Mouse (Mus musculus) hindbrain, embryonic 13.5 days (tissue): ENCODE data around the gene Tas2r107. TPM values are rescaled to one million over a fixed set of nuclear protein-coding genes. Genes with fewer than 3 reads are reported as not detected.
"Not testable (repeated sequence)": the region's sequence is repeated elsewhere in the genome, so short reads cannot be mapped to it uniquely, and the experiment has no call there.

ENCODE experiments used
- ATAC-seq: fragments of 200-750 bp; cut with Nextera tagmentation; 2 replicates; pipeline ENCODE4 v1.8.0; 2017; ENCODE audit warnings: moderate TSS enrichment; ENCODE audit not compliant: low FRiP score
- H3K27ac ChIP-seq: fragments of 300-500 bp; sonication (generic); 2 replicates; pipeline ENCODE4 v1.5.1; 2015; ENCODE audit warnings: inconsistent platforms, mild to moderate bottlenecking, moderate library complexity
- H3K27me3 ChIP-seq: fragments of 300-500 bp; sonication (generic); 2 replicates; pipeline ENCODE4 v1.6.1; 2015; ENCODE audit warnings: mild to moderate bottlenecking, inconsistent platforms
- H3K36me3 ChIP-seq: fragments of 300-500 bp; sonication (generic); 2 replicates; pipeline ENCODE4 v1.6.1; 2015; ENCODE audit warnings: mild to moderate bottlenecking, inconsistent platforms
- H3K4me1 ChIP-seq: fragments of 300-500 bp; sonication (generic); replicated peaks from 2 replicates; pipeline ENCODE4 v1.6.1; 2015; ENCODE audit warnings: inconsistent platforms
- H3K4me2 ChIP-seq: fragments of 300-500 bp; sonication (generic); 2 replicates; pipeline ENCODE4 v1.6.1; 2015; ENCODE audit warnings: inconsistent platforms, mild to moderate bottlenecking, moderate library complexity
- H3K4me3 ChIP-seq: fragments of 300-500 bp; sonication (generic); 2 replicates; pipeline ENCODE4 v1.5.1; 2015; ENCODE audit warnings: mild to moderate bottlenecking, inconsistent platforms
- H3K9ac ChIP-seq: fragments of 300-500 bp; sonication (generic); 2 replicates; pipeline ENCODE4 v1.6.1; 2015; ENCODE audit warnings: mild to moderate bottlenecking, inconsistent platforms
- H3K9me3 ChIP-seq: fragments of 300-500 bp; sonication (generic); 2 replicates; pipeline ENCODE4 v1.6.1; 2016; ENCODE audit warnings: inconsistent platforms
- WGBS: fragments of 180-500 bp; shearing (Covaris S2); methylation state at CpG from one replicate; pipeline ENCODE4 v1.1.7; 2015; 5-methylcytosine and 5-hydroxymethylcytosine counted together
- polyA plus RNA-seq: library from polyadenylated mRNA; unstranded; fragments of >200 nt; fragmentation: Nextera tagmentation; extraction: Ambion mirVana; gene quantifications from 2 replicates; pipeline ENCODE4 v1.2.1, GENCODE M21; 2015

Tas2r107 gene
- not detected in 2 replicates for polyA plus RNA-seq

DNA sequence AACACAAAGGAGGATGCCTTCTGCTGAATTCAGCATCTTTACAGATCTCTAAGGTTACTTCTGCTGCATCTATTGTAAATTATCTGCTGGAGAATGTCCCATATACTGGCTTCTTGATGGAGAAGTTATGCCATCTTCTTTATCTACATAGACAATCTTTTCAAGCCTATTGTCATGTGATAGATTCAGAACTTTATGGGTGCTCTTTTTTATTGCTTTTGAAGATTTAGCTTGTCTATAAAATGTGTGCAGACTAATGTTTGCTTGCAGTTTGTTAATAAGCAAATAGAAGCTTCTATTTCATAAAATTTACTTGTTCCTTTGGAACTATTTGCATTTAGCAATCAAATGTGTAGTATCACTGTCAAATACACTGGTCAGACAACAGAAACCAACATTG lies at the start of gene Tas2r107:
Gene Tas2r107, minus strand, starts transcription at position 101 of the 400 bp plus-strand sequence.
- Histone ChIP-seq H3K27me3 (no peaks in the 10 kb centered on the region), H3K9ac (no peak within 1 kb of the TSS), H3K27ac (no peak within 1 kb of the TSS), H3K4me2 (no peak within 1 kb of the TSS), H3K9me3 (no peaks in the 10 kb centered on the region), H3K4me1 (no peaks in the 10 kb centered on the region), H3K4me3 (no peak within 1 kb of the TSS), H3K36me3 (no peaks in the 10 kb centered on the region)
- ATAC-seq: no peak

DNA sequence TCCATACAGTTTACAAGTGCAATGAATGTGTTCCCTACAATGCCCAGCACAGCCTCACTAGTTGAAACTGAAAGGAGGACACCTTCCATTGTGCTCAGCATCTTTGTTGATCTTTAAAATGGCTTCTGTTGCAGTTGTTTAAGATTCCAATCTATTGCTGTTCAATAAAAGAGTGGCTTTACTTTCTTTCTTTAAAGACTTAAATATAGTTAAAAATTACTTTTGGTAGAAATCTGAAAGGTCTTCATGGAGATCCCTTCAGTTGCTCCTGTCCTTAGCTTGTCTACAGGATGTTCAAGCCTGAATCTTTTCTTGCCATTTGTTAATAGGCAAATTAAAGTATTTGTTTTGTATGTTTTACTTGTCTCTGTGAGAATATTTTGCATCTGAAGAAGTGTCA lies 30.0 kb upstream of the Tas2r107 start, which contains the start of gene Tas2r114:
Gene Tas2r114, minus strand, starts transcription at position 101 of the 400 bp plus-strand sequence.
- Histone ChIP-seq H3K4me1 (no peaks in the 10 kb centered on the region), H3K9me3 (peaks cover 16% of the 10 kb centered on the region)

DNA sequence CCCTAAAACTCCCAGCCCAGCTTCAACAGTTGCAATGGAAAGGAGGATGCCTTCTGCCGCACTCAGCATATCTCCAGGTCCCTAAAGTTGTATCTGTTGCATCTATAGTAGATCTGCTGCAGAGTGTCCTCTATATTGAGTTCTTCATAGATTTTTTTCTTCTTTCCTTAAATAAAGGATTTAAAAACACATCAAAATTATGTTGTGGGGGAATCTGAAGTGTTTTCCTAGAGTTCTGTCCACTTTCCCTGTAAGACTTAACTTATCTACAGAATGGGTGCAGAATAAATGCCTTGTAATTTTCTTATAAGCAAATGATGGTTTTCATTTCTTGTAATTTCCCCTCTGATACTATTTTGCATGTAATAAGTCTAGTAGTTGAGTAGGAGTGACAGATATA lies 27.4 kb upstream of the Tas2r107 start, which contains the start of gene Tas2r105:
Gene Tas2r105, minus strand, starts transcription at position 101 of the 400 bp plus-strand sequence.
- WGBS: 74% methylated on average over 1 of the region's 1 CpGs

More for the DNA sequence above, 30.0 kb upstream of the Tas2r107 start, which contains the start of gene Tas2r114:
- H3K27ac ChIP-seq: no peak within 1 kb of the TSS
- H3K9ac ChIP-seq: no peak within 1 kb of the TSS
- H3K4me2 ChIP-seq: no peak within 1 kb of the TSS
- no peak within 1 kb of the TSS for H3K4me3 ChIP-seq
- ATAC-seq: no peak
- no peaks in the 10 kb centered on the region for H3K27me3 ChIP-seq
- H3K36me3 ChIP-seq: no peaks in the 10 kb centered on the region

DNA sequence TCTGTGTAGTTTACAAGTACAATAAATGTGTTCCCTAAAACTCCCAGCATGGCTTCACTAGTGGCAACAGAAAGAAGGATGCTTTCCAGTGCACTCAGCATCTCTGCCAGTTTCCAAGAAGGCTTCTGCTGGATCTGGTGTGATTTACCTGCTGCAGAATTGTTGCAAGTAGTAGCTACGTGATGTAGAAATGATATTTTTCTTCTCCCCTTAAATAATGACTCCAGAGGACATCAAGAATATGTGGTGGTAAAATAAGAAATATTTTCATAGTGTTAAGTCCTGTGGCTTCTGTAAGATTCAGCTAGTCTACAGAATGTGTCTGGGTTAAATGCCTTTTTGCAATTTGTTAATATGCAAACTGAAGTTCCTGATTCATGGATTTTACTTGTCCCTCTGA lies 25.7 kb upstream of the Tas2r107 start, which contains the start of gene Tas2r104:
Gene Tas2r104, minus strand, starts transcription at position 101 of the 400 bp plus-strand sequence.
- H3K4me1 ChIP-seq: no peaks in the 10 kb centered on the region
- H3K27me3 ChIP-seq: no peaks in the 10 kb centered on the region
- H3K9me3 ChIP-seq: no peaks in the 10 kb centered on the region
- no peak within 1 kb of the TSS for H3K4me3 ChIP-seq
- no peak within 1 kb of the TSS for H3K4me2 ChIP-seq
- H3K27ac ChIP-seq: no peak within 1 kb of the TSS
- no peaks in the 10 kb centered on the region for H3K36me3 ChIP-seq
- no peak within 1 kb of the TSS for H3K9ac ChIP-seq
- WGBS: 89% methylated on average over 1 of the region's 1 CpGs
- ATAC-seq: no peak

More for the DNA sequence above, 27.4 kb upstream of the Tas2r107 start, which contains the start of gene Tas2r105:
- Histone ChIP-seq H3K4me1 (no peaks in the 10 kb centered on the region), H3K4me2 (no peak within 1 kb of the TSS), H3K27me3 (no peaks in the 10 kb centered on the region), H3K36me3 (no peaks in the 10 kb centered on the region), H3K9ac (no peak within 1 kb of the TSS), H3K27ac (no peak within 1 kb of the TSS), H3K4me3 (no peak within 1 kb of the TSS), H3K9me3 (peaks cover 11% of the 10 kb centered on the region)
- no peak for ATAC-seq

DNA sequence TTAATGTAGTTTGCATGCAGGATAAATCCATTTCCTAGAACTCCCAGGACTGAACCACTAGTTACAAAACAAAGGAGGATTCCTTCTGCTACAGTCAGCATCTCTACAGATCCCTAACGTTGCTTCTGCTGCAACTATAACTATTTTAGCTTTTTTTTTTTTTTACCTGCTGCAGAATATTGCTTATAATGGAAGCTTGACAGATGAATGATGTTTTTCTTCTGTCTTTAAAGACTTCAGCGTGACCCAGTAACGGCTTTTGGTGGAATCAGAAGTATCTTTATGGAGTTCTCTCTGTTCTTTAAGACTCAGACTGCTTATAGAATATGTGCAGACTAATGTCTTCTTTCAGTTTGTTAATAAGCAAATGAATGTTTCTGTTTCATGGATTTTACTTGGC lies 18.8 kb upstream of the Tas2r107 start, which contains the start of gene Tas2r106:
Gene Tas2r106, minus strand, starts transcription at position 101 of the 400 bp plus-strand sequence.
- no peaks in the 10 kb centered on the region for H3K27me3 ChIP-seq
- 69% methylated on average over 3 of the region's 3 CpGs for WGBS
- H3K9ac ChIP-seq: no peak within 1 kb of the TSS
- H3K4me1 ChIP-seq: no peaks in the 10 kb centered on the region
- H3K9me3 ChIP-seq: peaks cover 3% of the 10 kb centered on the region; the same call in 1 of the 2 replicates
- H3K27ac ChIP-seq: no peak within 1 kb of the TSS
- no peak within 1 kb of the TSS for H3K4me3 ChIP-seq
- no peak for ATAC-seq
- H3K4me2 ChIP-seq: no peak within 1 kb of the TSS
- H3K36me3 ChIP-seq: no peaks in the 10 kb centered on the region

- H3K27ac ChIP-seq: no peak within 1 kb of the TSS
- H3K4me1 ChIP-seq: no peaks in the 10 kb centered on the region
- H3K4me2 ChIP-seq: no peak within 1 kb of the TSS
- no peak within 1 kb of the TSS for H3K4me3 ChIP-seq
- no peak for ATAC-seq
- H3K9ac ChIP-seq: no peak within 1 kb of the TSS
- 81% methylated on average over 3 of the region's 3 CpGs for WGBS
- no peaks in the 10 kb centered on the region for H3K27me3 ChIP-seq
- H3K9me3 ChIP-seq: no peaks in the 10 kb centered on the region
- H3K36me3 ChIP-seq: no peaks in the 10 kb centered on the region
These were observed 29.1 kb downstream of the Tas2r107 start, which contains the start of gene Tas2r130 for GRCm38 (mm10) chr6:131630812-131631211. Gene Tas2r130 (minus strand): TSS chr6:131630912.

- H3K4me3 ChIP-seq, H3K27ac ChIP-seq, H3K9me3 ChIP-seq, H3K4me1 ChIP-seq, H3K9ac ChIP-seq, ATAC-seq, H3K27me3 ChIP-seq, H3K4me2 ChIP-seq, H3K36me3 ChIP-seq: not testable (repeated sequence)
- WGBS: 88% methylated on average over 1 of the region's 1 CpGs
These were observed 50.0 kb downstream of the Tas2r107 start for GRCm38 (mm10) chr6:131609956-131610355.

Other genes with a start within 250 kb of the Tas2r107 start
- not detected in 2 replicates for gene 5430401F13Rik, start 173.7 kb downstream of the Tas2r107 start, polyA plus RNA-seq
- gene Gm6619, start 173.7 kb downstream of the Tas2r107 start, polyA plus RNA-seq: not detected in 2 replicates
- not detected in 2 replicates for gene Tas2r130, start 29.2 kb downstream of the Tas2r107 start, polyA plus RNA-seq
- not detected in 2 replicates for gene Tas2r106, start 18.7 kb upstream of the Tas2r107 start, polyA plus RNA-seq
- gene Tas2r104, start 25.6 kb upstream of the Tas2r107 start, polyA plus RNA-seq: not detected in 2 replicates
- not detected in 2 replicates for gene Tas2r105, start 27.3 kb upstream of the Tas2r107 start, polyA plus RNA-seq
- gene Tas2r114, start 29.9 kb upstream of the Tas2r107 start, polyA plus RNA-seq: not detected in 2 replicates